Mouse (Mus musculus): ENCODE data around the gene Lama2.

DNA sequence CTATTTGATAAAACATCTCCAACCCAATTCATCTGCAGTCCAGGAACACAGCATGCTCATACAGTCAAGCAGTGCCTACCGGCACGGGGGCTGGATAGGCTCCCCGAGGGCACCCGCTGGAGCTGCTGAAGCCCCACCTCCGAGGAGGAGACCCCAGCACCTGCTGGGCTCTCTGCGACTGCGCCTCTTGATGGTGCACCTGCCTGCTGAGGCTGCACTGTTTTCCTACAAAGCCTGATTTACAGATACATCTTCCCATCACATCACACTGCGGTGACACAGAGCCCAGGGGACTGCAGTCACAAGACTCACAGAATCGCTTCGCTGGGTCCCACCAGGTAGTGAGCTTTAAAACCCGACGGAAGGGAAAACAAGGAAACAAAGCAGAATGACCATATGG is 412.2 kb downstream of the Lama2 start:
- no peak for TF ChIP-seq CTCF (IDR thresholded peaks at IDR 0.05; ENCODE audit: low read depth, low read length)
- TF ChIP-seq POLR2A (IDR thresholded peaks at IDR 0.05; ENCODE audit: insufficient read depth, low read length): no peak

All from ES-Bruce4 (cell line).